Mouse (Mus musculus) small intestine, adult 2 months (tissue): ENCODE measurements around the gene Adgrd1. TPM values are rescaled to one million over a fixed set of nuclear protein-coding genes. Genes with fewer than 3 reads are reported as not detected.

Experiments used
- H3K27ac ChIP-seq: fragments of 200-500 bp; 2 replicates; pipeline ENCODE4 v1.5.1; 2012; ENCODE audit warnings: low read depth, low read length, control low read depth, inconsistent platforms; ENCODE audit not compliant: insufficient read depth
- H3K27me3 ChIP-seq: fragments of 200-500 bp; 2 replicates; pipeline ENCODE4 v1.6.1; 2012; ENCODE audit warnings: mild to moderate bottlenecking, moderate library complexity, low read length, inconsistent platforms; ENCODE audit not compliant: control insufficient read depth, insufficient read depth
- H3K36me3 ChIP-seq: fragments of 200-500 bp; 2 replicates; pipeline ENCODE4 v1.6.1; 2012; ENCODE audit warnings: mild to moderate bottlenecking, low read length, control low read depth, inconsistent platforms; ENCODE audit not compliant: control insufficient read depth, insufficient read depth
- H3K4me1 ChIP-seq: fragments of 200-500 bp; 2 replicates; pipeline ENCODE4 v1.6.1; 2012; ENCODE audit warnings: low read length, inconsistent platforms, mixed read lengths; ENCODE audit not compliant: control insufficient read depth, insufficient read depth, insufficient read length
- H3K4me3 ChIP-seq: fragments of 200-500 bp; 2 replicates; pipeline ENCODE4 v1.5.1; 2012; ENCODE audit warnings: low read depth, mild to moderate bottlenecking, control low read depth, inconsistent platforms, low read length, moderate library complexity
- CTCF ChIP-seq: fragments of 200-500 bp; IDR thresholded peaks from 2 replicates; pipeline ENCODE4 v1.5.1; 2012; ENCODE audit warnings: low read depth, mild to moderate bottlenecking, control low read depth, inconsistent platforms, low read length, moderate library complexity, mixed read lengths; ENCODE audit not compliant: insufficient replicate concordance, insufficient read length; ENCODE audit errors: extremely low read depth
- POLR2A ChIP-seq: fragments of 200-500 bp; IDR thresholded peaks from 2 replicates; pipeline ENCODE4 v1.6.1; 2012; ENCODE audit warnings: low read depth, mild to moderate bottlenecking, control low read depth, inconsistent platforms, low read length, moderate library complexity
- WGBS: fragments of 180-500 bp; shearing (Covaris S2); methylation state at CpG from one replicate; pipeline ENCODE4 v1.1.7; 2018; 5-methylcytosine and 5-hydroxymethylcytosine counted together
- polyA plus RNA-seq: library from polyadenylated mRNA; depleted of rRNA; stranded (reverse); fragments of >200 nt; gene quantifications from 2 replicates; pipeline ENCODE4 v1.2.3, GENCODE M21; 2012; rRNA removed

Gene Adgrd1
- polyA plus RNA-seq, 1 experiment: 9.0 TPM

GRCm38 (mm10) chr5:129236366-129236765, 139.8 kb downstream of the Adgrd1 start:
- WGBS: 79% methylated on average over 11 of the region's 11 CpGs
- Histone ChIP-seq H3K36me3 (no peaks in the 10 kb centered on the region), H3K27me3 (no peaks in the 10 kb centered on the region), H3K4me3 (no peak overlapping the region), H3K4me1 (no peaks in the 10 kb centered on the region), H3K27ac (no peak overlapping the region)
- no peak for TF ChIP-seq POLR2A
- TF ChIP-seq CTCF: no peak

GRCm38 (mm10) chr5:129241865-129242264, 145.3 kb downstream of the Adgrd1 start:
- no peaks in the 10 kb centered on the region for H3K27me3 ChIP-seq
- no peak overlapping the region for H3K27ac ChIP-seq
- WGBS: 76% methylated on average over 11 of the region's 11 CpGs
- no peaks in the 10 kb centered on the region; the same call in 1 of the 2 replicates for H3K4me1 ChIP-seq
- no peak for TF ChIP-seq POLR2A
- no peak for TF ChIP-seq CTCF
- no peak overlapping the region for H3K4me3 ChIP-seq
- no peaks in the 10 kb centered on the region for H3K36me3 ChIP-seq

GRCm38 (mm10) chr5:129242265-129242664, 145.7 kb downstream of the Adgrd1 start:
- WGBS: 53% methylated on average over 3 of the region's 3 CpGs
- Histone ChIP-seq H3K27me3 (no peaks in the 10 kb centered on the region), H3K4me3 (no peak overlapping the region), H3K27ac (no peak overlapping the region), H3K4me1 (no peaks in the 10 kb centered on the region; the same call in 1 of the 2 replicates), H3K36me3 (no peaks in the 10 kb centered on the region)
- TF ChIP-seq POLR2A (no peak), CTCF (no peak)

GRCm38 (mm10) chr5:129243120-129243519, 146.6 kb downstream of the Adgrd1 start:
- no peak for TF ChIP-seq CTCF
- no peak for TF ChIP-seq POLR2A
- WGBS: 75% methylated on average over 4 of the region's 4 CpGs

GRCm38 (mm10) chr5:129244392-129244791, 147.8 kb downstream of the Adgrd1 start:
- 36% methylated on average over 5 of the region's 5 CpGs for WGBS
- no peak for TF ChIP-seq POLR2A
- no peak for TF ChIP-seq CTCF
- H3K36me3 ChIP-seq: no peaks in the 10 kb centered on the region
- no peaks in the 10 kb centered on the region; the same call in 1 of the 2 replicates for H3K4me1 ChIP-seq
- no peak overlapping the region for H3K27ac ChIP-seq
- no peaks in the 10 kb centered on the region for H3K27me3 ChIP-seq
- H3K4me3 ChIP-seq: no peak overlapping the region

More at GRCm38 (mm10) chr5:129243120-129243519, 146.6 kb downstream of the Adgrd1 start:
- Histone ChIP-seq H3K27me3 (no peaks in the 10 kb centered on the region), H3K4me1 (no peaks in the 10 kb centered on the region; the same call in 1 of the 2 replicates), H3K4me3 (no peak overlapping the region), H3K36me3 (no peaks in the 10 kb centered on the region), H3K27ac (no peak overlapping the region)

- Histone ChIP-seq H3K27me3 (no peaks in the 10 kb centered on the region), H3K27ac (no peak overlapping the region), H3K4me1 (no peaks in the 10 kb centered on the region)
These were observed 152.5 kb downstream of the Adgrd1 start for GRCm38 (mm10) chr5:129249080-129249479.

More at GRCm38 (mm10) chr5:129249080-129249479, 152.5 kb downstream of the Adgrd1 start:
- no peak for TF ChIP-seq POLR2A
- TF ChIP-seq CTCF: no peak
- WGBS: 62% methylated on average over 8 of the region's 8 CpGs
- no peaks in the 10 kb centered on the region for H3K36me3 ChIP-seq
- H3K4me3 ChIP-seq: no peak overlapping the region

Other genes with a start within 250 kb of the Adgrd1 start
- 0.94 and 1.1 TPM in 2 replicates for gene Rimbp2, start 143.3 kb upstream of the Adgrd1 start, polyA plus RNA-seq
- gene Stx2, start 88.2 kb upstream of the Adgrd1 start, polyA plus RNA-seq: 4.7 and 5.8 TPM in 2 replicates
- 34.1 and 38.4 TPM in 2 replicates for gene Ran, start 76.7 kb upstream of the Adgrd1 start, polyA plus RNA-seq